Mouse (Mus musculus): Measurements from ENCODE around the gene Vdac1. TPM values are rescaled to one million over a fixed set of nuclear protein-coding genes. Genes with fewer than 3 reads are reported as not detected.

Vdac1 gene
- 102 TPM for polyA plus RNA-seq (2017; shearing (Covaris generic))

GRCm38 (mm10) chr11:52360471-52361277 is at the start of gene Vdac1:
TSS of gene Vdac1 (plus strand) at chr11:52360860.

GRCm38 (mm10) chr11:52395940-52396596 is 35.4 kb downstream of the Vdac1 start, which contains the start of gene 9530068E07Rik:
TSS of gene 9530068E07Rik (plus strand) at chr11:52396428.

Other genes with a start within 250 kb of the Vdac1 start
- not detected for gene Olfr1373, start 215.3 kb upstream of the Vdac1 start, polyA plus RNA-seq (2017; shearing (Covaris generic))
- gene Olfr1371, start 146.9 kb upstream of the Vdac1 start, polyA plus RNA-seq (2017; shearing (Covaris generic)) = not detected
- 358 TPM for gene Skp1a, start 128.9 kb upstream of the Vdac1 start, polyA plus RNA-seq (2017; shearing (Covaris generic))
- gene Tcf7, start 77.8 kb upstream of the Vdac1 start, polyA plus RNA-seq (2017; shearing (Covaris generic)) = 236 TPM
- gene 9530068E07Rik, start 35.6 kb downstream of the Vdac1 start, polyA plus RNA-seq (2017; shearing (Covaris generic)) = 100 TPM

Data from activated CD4-positive, CD25-positive, alpha-beta regulatory T cell, adult 9 weeks (primary cell).